Mouse (Mus musculus): ENCODE measurements around the gene Gpr82. TPM values are rescaled to one million over a fixed set of nuclear protein-coding genes. Genes with fewer than 3 reads are reported as not detected.

Gene Gpr82
- polyA plus RNA-seq (2012; rRNA removed) = 0.12 and 0.15 TPM in 2 replicates

DNA sequence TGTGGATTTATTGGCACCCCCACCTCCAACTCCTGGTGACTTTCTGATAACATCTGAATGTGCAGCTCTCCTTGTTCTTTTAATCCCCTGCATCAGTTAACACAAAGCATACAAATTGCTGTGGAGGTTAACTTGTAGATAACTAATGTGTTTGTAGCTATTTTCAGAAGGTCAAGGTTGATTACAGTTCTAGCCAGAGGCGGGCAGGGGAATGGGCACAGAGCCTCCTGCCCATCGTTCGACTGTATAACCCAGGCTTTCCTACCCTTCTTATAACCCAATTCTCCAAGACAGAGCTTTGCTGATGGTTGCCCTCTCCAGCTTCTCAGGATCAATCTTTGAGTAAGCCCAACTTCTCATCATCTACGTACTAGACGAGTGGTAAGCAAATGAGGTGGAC lies at the start of gene Gpr82:
TSS of gene Gpr82 (plus strand) at position 301 of the 400 bp plus-strand sequence.
- DNase-seq (ENCODE audit: low spot score) = no peak

DNA sequence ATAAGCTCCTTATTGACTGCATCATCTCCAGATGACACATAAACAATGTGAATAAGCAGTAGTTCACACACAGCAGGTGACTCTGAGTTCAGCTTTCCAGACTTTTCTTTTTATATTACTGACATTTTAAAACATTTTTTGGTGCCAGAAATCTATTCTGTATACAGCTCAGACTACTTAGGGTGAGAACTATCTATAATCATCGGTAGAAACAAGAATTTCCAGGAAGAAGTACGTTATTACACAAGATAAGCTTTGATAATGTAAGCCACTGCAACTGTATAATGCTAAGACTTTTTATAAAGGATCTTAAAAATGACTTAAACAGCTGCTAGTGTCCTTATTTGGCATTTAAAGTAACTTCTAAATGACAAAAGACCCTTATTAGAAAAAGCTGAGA lies 49.0 kb upstream of the Gpr82 start:
- DNase-seq (ENCODE audit: low spot score) = no peak

DNA sequence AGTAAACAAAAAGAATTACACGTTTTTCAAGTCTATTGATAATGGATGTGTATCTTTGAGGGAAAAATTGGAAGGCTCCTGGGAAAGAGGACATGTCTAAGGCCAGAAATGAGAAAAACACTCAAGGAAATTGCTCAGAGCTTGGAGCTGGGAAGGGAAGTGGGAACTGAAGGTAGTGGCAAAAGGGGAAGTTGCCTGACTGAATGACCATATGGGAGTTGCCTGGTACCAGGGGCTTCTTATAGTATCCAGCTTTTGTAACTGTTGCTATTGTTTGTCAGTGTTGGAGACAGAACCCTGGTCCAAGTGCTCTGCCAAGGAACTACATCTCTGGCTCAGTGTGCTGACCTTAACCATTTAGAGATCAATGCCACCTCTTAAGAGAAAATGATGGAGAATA lies 44.4 kb upstream of the Gpr82 start:
- DNase-seq (ENCODE audit: low spot score) = no peak

DNA sequence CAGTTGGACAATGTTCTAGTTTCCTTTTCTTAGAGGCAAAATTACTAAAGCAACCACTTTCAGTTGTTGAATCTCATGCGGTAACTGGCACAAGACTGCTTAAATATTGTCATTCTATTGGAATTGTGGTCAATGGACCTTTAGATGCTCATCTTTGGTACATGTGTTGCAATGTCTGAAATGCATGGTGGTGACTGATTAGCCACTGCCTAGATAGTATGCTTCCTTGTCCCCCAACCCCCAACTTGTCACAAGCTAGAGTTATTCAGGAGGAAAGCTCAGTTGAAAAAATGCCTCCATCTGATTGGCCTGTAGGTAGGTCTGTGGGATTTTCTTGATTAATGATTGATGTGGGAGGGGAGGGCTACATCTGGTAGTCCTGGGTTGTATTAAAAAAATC lies 43.9 kb upstream of the Gpr82 start:
- no peak for DNase-seq (ENCODE audit: low spot score)

DNA sequence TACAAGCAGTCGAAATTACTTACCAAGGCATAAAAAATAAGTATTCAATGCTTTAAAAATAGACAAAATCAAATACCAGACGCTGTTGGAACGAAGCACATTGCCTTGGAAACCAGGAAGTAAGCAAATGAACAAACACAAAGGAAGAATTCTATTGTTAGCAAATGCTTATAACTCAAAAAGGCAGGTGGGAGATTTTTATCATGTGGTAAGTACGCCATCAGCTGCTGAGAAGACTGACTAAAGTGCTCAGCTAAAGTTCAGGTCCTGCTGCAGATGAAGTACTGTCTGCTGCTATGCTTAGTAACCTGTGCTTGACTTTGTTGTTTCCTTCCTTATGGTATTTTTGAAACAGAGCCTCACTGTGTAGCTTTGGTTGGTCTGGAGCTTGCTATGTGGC lies 42.7 kb upstream of the Gpr82 start:
- no peak for DNase-seq (ENCODE audit: low spot score)

DNA sequence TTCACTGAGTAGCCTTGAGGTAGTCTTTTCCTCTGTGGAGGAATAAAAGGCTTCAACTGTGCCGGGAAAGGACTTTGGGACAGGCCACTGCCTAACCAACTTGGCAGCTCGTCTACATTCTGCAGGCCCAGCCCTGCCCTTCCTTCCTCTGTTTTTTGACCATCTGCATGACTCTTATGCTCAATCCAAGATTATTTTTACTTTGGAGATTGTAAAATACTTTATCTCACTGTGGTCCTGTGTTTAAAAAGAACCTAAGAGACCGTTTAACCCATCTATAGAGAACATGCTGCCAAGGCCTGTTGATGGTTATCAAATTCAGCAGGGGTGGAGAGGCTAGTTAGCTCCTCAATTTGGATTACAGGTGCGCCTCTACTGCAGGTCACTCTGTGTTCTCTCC lies 39.7 kb upstream of the Gpr82 start:
- no peak for DNase-seq (ENCODE audit: low spot score)

DNA sequence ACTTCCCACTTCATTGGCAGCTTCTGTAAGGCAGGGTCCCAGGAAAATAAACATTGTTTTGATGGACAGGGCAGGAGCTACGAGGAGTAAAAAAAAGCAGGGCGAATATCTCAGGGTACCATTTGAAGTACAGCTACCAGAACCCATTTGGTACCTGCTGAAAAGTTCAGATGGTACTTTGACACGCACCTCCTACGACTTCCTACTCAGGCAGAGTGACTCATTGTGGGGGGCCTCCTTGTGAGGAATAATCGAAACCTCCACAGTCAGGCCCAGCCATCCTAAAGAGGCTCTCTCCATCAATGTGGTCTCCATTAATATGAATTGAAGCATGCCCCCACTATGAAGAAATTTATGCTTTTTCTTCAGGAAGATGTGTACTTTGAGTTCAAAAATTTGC lies 38.5 kb upstream of the Gpr82 start:
- no peak for DNase-seq (ENCODE audit: low spot score)

DNA sequence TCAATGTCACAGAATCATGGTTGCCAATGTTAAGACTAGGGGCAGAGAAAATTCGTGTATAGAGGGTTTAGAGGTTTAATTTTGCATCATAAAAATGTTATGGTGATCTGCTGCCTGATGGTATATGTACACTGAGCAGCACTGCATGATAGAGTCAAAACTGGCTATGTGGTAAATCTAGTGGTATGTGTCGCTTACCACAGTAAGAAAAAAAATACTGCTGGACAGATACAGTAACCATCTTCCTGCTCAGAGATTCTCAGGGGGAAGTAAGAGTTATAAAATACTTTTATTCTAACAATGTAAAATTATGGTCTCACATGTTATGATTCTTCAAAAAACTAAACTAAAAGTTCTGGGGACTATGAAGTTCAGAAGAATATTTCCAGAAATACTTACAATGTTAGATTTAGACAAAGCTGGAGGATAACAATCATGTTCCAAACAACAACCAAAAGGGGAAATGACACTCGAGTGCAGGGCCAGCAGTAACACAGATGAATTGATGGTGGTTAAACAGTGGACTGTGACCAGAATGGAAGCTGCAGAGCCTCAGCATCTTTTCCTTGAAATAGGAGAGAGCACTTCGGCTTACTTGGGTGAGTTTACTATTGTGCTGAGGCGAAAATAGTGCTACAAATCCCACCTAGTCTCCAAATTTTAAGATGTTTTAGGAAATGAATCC lies 29.4 kb upstream of the Gpr82 start, which contains the start of gene Gpr34:
TSS of gene Gpr34 (plus strand) at position 491 of the 685 bp plus-strand sequence.
- DNase-seq (ENCODE audit: low spot score) = no peak

DNA sequence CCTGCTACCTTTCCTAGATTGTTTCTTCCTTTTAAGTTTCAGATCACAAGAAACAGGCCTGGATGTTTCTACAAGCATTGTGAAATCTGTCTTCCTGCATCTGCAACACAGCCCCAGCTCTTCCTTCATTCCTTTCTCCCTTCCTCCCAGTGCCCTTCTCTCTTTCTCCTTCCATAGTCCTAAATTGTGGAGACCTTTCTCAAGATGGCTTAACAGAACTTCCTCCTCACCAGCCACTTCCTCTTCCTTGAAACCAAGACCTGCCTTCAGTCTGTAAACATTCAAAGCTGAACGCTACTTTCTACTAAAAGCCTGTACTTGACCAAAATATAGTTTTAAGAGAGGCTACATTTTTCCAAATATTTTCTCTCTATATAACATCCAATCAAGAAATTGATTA lies 24.8 kb upstream of the Gpr82 start:
- DNase-seq (ENCODE audit: low spot score) = no peak

DNA sequence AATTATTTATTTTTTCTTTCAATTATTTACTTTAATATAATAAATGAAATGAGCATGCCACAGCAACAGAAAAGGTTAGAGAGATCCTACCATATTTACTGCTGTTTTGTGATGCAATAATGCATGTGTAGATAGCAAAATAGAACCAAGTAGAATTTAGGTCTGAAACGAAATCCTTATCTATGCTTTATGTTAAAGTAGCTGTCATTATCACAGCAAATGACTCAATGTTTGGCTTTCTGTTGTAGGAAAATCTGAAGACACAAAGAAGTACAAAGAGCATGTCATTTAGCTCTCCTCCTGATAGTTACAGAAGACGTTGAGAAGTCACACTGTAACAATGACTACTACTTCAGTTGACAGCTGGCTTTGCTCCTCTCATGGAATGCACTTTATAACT lies 22.3 kb upstream of the Gpr82 start:
- no peak for DNase-seq (ENCODE audit: low spot score)

DNA sequence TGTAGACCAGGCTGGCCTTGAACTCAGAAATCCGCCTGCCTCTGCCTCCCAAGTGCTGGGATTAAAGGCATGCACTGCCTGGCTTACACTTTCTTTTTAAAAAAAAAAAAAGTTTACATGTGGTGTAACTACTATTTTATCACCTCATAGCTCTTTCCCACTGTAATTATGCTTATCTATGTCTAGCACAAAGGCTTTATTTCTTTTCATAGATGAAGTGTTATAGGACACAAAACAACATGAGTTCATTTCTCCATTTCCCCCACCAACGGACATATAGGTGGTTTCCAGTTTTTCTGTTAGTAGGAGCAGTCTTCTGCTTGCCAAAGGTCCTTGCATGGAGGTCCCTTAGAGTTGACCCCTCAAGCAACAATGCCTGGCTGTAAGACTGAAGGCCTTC lies 9.3 kb upstream of the Gpr82 start:
- no peak for DNase-seq (ENCODE audit: low spot score)

DNA sequence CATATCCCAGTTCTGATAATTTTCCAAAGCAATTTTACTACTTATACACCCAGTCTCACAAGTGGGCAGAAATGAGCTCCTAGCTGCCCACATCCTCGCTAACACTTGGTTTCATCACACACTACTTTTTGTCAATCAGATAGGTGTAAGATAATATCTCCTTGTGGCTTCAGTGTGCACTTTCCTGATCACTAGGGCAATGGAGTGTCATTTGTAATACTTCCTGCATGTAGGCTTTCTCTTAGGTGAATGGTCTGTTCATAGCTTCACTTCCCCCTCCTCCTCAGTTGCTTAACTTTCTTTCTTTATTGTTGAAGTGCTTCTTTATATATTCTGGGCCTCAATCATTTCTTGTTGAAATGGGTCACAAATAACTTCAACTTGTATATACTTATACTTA lies 8.9 kb upstream of the Gpr82 start:
- no peak for DNase-seq (ENCODE audit: low spot score)

DNA sequence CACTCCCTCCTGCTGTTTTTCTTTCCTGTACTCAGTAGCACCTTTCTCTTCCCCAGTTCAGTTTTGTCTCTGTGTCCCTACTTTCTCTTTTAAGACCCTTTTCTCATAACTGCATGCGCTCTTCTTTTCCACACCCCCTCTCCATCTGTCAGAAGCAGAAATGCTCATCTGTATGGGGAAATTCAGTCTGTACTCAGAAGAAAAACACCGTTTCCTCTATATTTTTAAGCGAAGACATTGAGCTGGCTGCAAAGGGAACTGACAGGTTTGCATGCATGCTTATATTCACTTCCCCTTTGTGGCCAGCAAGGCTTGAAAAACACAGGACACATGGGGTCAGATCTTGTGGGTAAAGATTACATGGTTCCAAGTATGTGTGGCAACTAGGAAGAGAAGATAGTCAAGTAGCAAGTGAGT lies 6.2 kb upstream of the Gpr82 start:
- DNase-seq (ENCODE audit: low spot score) = no peak

DNA sequence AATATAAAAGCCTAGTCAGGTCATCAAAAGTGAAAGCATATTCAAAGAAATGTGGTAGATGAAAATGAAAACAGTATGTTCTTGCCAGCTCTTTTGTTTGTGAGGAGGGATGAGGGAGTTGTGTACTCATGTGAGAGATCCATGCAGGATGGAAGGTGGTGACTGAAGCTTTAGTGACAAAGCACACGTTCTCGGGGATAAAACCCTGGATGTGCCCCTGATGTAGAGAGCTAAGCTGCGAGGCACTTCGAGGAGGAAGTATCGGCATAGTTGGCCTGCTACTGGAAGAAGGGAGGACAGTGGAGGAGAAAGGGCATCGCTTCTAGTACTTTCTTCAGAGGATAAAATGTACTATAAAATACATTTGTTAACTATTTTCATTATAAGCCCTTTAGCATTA lies 5.3 kb upstream of the Gpr82 start:
- no peak for DNase-seq (ENCODE audit: low spot score)

DNA sequence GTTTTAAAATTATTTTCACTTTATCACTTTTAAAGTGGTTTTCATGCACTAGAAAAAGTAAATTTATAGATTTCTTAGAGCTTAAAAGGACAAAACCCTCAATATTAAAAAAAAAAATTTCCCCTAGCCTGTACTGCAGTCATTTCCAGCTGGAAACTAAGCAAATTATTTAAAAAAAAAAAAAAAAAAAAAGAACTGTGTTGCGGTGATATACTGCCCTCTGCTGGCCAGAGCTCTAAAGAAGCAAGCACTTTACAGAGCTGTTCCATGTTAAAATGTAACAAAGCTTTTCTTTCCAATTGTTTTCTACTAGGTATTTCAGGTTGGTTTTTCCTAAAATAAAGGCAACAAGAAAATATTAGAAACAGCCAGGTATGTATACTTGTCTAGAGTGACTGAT lies 4.4 kb upstream of the Gpr82 start:
- no peak for DNase-seq (ENCODE audit: low spot score)

DNA sequence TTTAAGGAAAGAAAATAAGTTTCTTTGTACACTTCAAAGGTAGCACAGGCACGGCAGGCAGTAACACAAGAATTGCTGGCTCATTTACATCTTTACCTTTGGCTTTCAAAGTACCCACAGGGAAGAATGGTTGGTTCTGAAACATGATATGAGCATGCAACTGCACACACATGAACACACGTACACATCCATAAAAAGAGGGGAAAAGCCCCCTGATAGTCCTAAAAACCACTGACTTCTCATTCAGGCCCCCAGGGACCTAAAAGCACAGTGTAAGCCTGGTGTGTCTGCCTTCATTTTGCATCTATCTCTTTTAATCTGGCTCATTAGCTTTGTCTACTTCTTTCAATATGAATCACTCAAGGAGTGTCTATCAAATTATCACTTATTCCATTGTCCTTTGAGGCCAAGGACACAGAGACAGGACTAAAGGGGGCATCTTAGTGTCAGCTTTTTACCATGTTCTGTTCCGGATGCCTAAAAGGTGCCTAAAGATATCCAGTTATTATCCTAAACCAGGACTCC lies 2.5 kb upstream of the Gpr82 start:
- no peak for DNase-seq (ENCODE audit: low spot score)

DNA sequence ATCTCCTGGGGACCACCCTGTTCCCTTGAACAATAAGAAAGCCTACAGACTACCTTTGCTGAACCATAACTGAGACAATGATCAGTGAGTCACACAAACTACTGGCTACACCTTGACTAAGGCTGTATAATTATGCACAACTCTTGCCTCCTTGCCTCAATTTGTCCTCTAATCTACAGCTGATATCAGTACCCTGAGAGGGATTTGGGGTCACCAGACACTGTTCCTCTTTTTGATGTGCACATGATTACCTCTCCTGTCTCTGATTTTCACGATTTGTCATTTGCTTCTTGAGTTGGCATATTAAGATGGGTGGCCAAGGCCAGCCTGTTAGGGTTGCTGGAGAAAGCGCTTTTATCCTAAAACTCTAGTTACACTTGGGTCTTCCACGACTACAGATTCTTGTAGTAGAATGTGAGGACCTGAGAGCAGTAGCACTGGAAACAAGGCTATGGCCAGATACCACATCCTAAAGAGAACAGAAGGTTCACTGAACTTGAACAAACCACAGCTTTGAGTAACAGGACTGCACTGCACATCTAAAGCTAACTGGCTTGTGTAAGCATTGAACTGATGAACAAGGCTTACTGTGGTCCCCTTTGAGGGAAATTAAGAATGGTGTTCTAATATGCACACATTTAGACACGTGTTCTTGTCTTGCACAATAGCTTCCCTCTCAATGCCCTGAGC lies 1.8 kb upstream of the Gpr82 start:
- DNase-seq (ENCODE audit: low spot score) = no peak

DNA sequence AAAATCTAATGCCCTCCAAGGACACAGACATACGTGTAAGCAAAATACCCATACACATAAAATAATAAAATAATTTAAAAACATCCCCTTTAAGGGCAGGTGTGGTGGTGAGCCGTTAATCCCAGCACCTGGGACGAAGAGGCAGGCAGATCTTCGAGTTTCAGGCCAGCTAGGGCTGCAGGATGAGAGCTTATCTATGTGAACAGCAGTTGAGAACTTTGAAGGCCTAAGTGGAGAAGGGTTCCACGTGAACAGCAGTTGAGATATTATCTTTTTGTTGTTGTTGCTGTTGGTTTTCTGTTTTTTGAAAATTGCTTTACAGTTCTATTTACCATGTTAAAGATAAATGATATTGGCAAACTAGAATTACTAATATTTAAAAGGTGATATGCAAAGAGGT lies 7.7 kb downstream of the Gpr82 start:
- DNase-seq (ENCODE audit: low spot score) = no peak

DNA sequence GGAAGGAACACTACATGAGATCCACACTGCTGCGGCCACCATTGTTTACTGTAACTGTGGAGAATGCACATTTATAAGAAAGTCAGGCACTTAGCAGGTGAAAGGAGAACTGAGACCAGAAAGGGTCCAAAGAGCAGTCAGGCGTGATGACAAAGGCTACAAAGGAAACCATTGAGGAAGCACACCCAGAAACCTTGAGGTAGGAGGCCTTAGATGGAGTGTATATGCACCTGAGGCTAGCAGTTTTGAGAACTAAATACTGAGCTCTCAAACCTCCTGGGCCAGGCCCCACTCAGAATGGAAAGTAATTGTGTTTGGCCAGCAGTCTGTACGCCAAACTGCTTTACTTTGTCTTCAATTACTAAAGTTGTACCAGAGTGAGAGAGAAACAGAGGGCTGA lies 9.2 kb downstream of the Gpr82 start:
- DNase-seq (ENCODE audit: low spot score) = no peak

DNA sequence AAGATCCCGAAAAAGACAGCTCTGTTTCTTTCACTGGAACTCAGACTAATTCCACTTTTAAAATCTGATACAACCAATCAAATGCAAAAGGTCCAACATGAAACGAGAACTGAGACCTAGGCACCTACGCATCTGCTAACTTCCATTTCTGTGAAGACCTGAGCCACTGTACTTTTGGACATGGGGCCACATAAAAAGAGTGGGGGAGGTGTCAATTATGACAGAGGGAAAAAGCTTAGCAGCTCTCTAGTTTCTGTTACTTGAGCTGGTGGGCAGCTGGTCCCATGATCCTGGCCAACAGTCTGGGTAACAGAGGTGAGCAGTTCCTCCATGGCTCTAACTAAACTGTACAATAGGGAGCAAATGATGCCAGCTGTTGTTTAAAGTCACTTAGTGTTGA lies 11.8 kb downstream of the Gpr82 start:
- DNase-seq (ENCODE audit: low spot score) = no peak

DNA sequence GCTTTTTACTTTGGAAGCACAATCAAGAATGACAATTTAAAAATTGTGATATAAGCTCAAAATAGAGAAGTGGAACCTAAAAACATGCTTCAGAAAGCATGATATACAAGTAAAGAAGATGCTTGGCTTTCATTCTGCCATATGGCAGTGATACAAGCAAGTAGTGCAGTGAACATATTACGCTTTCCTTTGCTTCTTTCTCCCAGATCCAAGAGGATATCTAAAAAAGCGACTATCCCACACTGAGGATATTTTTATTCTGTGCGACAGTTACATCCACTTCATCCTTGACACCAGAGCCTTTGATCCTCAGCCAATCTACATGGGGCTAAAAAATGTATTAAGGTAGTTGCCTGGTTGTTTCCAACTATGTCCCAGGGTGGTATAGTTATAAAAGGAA lies 20.6 kb downstream of the Gpr82 start:
- no peak for DNase-seq (ENCODE audit: low spot score)

DNA sequence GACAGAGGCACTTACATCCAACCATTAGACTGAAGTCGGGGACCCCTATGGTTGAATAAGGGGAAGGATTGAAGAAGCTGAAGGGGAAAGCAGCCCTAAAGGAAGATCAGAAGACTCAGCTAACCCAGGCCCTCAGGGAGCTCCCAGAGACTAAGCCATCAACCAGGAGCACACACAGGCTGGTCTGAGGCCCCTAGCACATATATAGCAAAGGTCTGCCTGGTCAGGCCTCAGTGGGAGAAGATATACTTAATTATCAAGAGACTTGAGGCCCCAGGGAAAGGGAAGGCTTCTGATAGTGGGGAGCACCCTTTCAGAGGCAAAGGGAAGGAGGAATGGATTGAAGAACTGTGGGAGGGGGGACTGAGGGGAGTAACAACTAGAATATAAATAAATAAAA lies 25.4 kb downstream of the Gpr82 start:
- no peak for DNase-seq (ENCODE audit: low spot score)

DNA sequence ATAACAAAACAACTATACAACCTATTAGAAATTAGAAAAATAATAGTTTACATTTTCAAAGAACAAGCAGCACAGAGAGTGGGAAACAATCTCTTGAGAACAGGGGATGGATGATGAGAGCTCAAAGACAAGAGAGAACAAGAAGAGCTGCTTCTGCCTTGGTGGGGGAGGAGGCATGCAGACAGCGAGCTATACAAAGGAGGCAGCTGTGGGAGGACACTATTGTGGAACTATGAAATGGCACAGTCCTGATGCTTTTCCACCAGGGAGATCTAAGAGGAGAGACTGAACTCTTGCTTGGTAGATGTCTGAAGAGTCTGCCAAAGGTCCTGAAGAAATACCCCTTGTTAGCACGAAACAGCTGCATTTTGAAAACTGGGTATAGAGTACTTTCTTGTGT lies 27.2 kb downstream of the Gpr82 start:
- DNase-seq (ENCODE audit: low spot score) = no peak

DNA sequence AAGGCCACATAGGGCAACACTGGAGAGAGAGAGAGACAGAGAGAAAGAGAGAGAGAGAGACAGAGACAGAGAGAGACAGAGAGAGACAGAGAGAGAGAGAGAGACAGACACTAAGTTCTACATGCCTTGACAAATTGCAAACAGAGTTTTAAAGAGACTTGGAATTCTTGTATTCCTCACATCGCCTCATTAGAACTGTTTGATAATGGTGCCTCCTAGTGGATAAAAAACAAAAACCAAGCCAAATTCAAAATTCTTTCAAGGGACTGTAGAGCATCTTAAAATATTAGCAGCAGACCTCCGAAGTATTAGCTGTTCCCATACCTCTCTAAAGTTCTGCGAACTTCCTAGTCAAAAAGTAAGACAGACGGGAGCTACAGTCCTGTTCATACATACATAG lies 30.7 kb downstream of the Gpr82 start:
- DNase-seq (ENCODE audit: low spot score) = no peak

Data from urinary bladder, adult 2 months (tissue).